Mouse (Mus musculus): Measurements from ENCODE around the gene Esp15. TPM values are rescaled to one million over a fixed set of nuclear protein-coding genes. Genes with fewer than 3 reads are reported as not detected.
"Not testable (repeated sequence)": the region's sequence is repeated elsewhere in the genome, so short reads cannot be mapped to it uniquely, and the experiment has no call there.

The Esp15 gene
- total RNA-seq (2021) = not detected
- long read RNA-seq, experiment 1 = 0 reads
- long read RNA-seq, experiment 2 = 0 reads

DNA sequence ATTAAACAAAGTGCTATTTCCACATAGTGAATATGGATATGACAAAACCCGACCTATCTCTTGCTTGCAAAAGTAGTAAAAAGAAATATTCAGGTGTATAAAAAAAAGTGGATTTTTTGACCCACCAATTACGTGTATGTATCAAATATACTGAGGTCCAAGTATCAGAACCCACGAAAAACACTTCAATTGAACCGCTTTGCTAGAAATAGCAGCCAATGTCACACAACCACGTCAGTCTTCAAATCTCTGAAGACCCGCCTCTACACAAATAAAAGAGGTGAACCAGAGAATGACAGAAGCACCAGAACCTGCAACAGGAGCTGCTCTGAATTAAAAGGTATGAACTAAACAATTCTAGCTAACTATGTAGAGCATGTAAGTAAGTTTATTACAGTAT is at the start of gene Esp15:
Gene Esp15, plus strand, starts transcription at position 301 of the 400 bp plus-strand sequence.
- not testable (repeated sequence) for DNase-seq

DNA sequence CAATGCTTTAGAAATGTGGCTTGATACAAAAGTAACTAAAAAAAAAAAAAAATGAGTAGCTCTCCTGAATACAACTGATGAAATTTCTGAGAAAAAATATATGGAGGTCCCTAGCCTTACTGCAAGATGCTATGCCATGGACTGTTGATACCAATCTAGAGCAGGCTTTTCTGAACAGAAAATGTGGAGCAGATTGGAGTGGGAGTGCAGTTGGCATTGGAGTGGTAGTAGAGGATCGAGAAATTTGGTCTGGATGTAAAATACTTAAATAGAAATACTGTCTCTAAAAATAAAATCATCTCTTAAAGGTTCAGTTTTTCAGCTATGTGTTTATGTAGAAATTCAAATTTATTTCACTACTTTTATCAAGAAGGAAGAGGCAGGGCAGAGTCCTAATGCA is 49.2 kb upstream of the Esp15 start:
- no peak for DNase-seq

Other genes with a start within 250 kb of the Esp15 start
- not detected for gene Esp18, start 234.6 kb upstream of the Esp15 start, total RNA-seq (2021)
- gene Esp16, start 104.8 kb upstream of the Esp15 start, total RNA-seq (2021) = not detected